Mouse (Mus musculus): ENCODE measurements at regions not wholly inside any gene's neighbourhood (a gene's known extent, or its start where the extent isn't known, plus 50 kb on each side); places are given as distances from the start of the nearest gene placed in this dataset.
A peak's percentile ranks its signal among the peaks of the same experiment; 100 is the strongest.

DNA sequence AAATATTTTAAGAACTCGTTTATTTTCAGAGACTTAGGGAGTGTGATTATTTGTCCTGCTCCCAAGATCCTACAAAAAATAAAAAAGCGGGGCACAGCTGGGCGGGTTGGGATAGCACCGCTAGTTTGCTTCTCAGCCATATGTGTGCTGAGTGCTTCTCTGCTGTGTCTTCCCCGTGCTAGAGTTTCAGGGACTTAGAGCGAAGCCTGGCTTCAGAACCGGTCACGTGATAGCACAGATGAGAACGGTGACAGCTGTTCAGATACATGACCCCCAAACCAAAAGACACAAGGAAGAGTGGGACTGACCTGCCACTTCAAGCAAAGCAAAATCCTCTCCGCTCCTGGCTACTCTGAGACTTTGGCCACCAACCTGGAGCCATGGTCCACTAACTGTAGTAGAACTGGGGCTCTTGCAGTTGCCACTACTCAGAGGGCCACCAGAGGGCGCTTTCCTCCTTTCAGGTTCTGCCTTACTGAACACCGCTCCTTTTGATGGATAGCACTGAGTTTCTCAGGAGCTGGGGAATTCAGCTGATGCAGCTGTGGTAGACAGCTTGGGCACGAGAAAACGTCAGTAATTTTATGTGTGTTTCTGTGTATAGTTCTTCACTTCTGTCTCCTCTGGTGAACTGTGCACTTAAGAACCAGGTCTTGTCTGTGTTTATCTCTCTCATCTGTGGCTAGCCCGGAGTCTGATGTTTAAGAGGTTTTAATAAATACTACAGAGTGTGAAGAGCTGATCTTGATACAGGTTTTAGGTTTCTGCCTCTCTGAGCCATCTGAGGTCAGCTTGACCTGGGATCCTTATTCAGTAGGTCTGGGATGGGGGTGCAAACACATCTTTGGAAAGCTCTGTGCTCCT lies 99.4 kb upstream of the Pgrmc2 start:
- peak; percentile 82 to 89 for DNase-seq (ENCODE audit: low spot score in 2 of 2)

DNA sequence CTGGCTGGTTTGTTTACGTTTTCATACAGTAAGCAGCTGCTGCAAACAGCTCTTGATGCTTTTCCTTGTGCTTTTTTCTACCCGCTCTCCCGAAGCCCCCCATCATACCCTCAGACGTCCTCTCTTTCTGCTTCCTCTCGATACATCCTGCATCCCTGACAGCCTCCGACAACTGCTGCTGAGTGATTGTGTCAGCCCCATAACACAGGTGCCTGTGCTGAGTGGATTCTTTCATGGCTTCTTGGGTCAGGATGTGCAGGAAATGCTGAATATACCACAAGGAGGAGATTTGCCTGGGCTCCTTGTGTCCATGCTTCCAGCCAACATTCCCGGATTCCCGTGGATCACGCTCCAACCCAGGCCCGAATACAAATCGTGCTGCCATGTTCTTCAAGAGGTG lies 98.6 kb upstream of the Pgrmc2 start:
- no peak for DNase-seq (ENCODE audit: low spot score in 2 of 2)

DNA sequence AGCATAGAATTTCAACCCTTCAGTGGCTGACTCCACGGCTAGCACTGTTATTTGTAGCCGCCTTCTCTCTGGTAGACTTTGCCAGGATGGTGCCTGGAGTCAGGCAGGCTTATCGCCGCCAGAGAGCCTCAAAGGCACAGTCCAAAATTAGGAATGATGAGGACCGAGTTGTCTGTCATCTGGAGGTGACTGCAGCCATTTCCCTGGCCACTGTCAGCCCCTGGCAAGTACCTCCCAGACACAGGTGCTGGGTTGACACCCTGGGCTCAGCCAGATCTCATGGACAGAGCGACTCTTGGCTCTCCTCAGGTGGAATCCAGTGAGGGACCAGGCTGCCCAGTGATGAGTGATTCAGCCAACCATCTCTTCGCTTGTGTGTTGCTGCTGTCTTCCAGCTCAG lies 98.1 kb upstream of the Pgrmc2 start:
- DNase-seq (ENCODE audit: low spot score in 2 of 2) = no peak

DNA sequence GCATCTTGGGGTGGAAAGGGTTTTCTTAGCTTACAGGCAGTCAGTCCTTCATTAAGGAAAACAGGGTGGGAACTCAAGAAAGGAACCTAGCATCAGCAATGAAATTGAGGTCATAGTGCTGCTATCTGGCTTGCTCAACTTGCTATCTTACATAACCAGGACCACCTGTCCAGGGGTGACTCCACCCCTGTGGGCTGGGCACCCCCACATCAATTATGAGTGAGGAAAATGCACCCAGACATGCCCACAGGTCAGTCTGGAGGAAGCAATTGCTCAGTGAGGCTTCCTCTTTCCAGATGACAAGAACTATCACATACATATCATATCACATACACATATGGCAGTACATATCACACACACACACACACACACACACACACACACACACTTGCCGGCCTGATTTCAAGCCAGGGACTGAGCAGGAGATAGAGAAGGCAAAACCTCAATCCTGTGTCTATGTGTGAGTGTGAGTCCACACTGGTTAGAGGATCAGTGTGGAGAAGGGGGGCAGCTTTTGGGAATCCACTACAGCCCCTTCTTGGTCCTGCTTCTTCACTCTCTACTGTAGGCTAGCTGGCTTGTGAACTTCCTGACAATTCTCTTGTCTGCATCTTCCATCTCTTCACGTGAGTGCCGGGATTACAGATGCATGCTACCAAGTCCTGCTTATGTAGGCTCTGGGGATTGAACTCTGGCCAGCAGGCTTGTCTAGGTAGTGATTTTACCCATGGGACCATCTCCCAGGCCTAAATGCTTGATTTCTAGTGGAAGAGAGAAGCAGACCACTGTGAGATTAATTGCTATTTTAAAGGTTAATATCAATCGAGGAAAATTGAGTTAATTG lies 96.4 kb upstream of the Pgrmc2 start:
- no peak for DNase-seq (ENCODE audit: low spot score in 2 of 2)

DNA sequence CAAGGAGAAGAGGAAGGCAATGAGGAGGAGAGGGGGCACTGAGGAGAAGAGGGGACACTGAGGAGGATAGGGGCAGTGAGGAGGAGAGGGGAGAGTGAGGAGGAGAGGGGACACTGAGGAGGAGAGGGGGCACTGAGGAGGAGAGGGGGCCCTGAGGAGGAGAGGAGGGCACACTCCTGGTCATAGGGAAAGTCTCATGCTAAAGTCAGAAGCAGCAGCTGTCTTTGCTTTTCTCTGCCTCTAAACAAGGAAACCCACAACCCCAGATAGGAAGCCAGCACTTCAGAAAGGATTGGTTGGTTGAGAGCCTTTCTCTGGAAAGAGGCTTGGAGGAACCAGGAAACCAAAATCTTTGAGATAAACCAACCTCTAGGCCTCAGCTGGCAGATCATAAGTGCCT lies 94.3 kb upstream of the Pgrmc2 start:
- DNase-seq (ENCODE audit: low spot score in 2 of 2) = no peak

DNA sequence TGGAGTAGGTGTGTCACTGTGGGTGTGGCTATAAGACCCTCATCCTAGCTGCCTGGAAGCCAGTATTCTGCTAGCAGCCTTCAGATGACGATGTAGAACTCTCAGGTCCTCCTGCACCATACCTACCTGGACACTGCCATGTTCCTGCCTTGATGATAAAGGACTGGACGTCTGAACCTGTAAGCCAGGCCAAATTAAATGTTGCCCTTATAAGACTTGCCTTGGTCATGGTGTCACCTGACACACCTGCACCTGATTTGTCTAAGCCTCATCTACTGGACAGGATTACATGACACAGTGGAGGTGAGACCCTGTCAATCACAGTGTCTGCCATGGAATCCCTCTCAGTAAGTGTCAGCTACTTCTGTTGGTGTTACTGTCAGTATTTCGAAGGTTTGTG lies 92.5 kb upstream of the Pgrmc2 start:
- no peak for DNase-seq (ENCODE audit: low spot score in 2 of 2)

DNA sequence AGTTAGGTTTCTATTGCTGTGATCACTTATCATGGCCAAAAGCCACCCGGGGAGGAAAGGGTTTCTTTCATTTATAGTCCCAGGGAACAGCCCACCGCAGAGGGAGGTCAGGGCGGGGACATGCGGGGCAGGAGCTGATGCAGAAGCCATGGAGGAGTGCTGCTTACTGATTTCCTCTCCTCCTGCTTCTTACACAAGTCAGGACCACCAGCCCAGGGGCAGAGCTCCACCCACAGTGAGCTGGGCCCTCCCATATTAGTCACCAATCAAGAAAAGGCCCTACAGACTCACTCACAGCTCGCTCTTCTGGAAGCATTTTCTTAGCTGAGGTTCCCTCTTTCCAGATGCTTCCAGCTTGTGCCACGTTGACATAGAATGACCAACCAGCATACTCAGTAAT lies 90.7 kb upstream of the Pgrmc2 start:
- no peak for DNase-seq (ENCODE audit: low spot score in 2 of 2)

DNA sequence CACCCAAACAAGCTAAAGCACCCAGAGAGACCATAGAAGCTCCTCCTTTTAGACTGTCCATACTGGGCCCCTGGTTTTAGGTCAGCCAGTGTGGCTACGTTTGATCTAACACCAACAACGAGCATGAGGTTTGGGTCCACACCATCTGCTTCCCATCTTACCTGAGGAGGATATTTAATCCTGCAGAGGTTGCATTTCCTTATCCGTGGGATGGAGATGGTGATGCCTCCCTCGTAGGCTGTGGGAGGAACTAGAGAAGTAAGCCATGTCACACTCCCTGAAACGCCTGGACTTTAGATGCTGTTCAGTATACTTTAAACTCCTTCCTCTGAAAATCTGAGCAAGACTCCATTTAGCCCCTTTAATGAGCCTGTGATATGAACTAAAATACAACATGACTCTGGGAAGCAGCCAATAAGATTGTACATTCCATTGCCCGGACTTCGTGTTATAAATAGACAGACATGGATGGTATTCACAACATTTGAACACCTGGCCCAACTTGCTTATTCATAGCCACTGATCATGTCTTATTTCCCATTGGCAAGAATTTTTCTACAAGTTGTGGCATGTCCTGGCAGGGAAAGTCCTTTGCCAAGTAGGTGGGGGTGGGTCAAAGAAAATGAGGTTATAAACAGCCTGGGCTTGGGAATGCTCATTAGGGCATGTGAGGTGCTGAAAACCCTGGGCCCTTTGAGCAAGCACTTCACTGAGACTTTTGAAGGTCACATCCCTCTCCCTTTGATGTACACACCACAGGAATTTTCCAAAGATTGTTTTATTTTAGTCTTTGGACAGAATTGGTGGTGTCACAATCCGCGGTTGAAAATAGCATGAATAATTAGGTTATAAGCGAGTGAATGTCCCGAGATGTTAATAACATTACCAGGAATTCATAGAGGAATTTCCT lies 89.7 kb upstream of the Pgrmc2 start:
- no peak for DNase-seq (ENCODE audit: low spot score in 2 of 2)

DNA sequence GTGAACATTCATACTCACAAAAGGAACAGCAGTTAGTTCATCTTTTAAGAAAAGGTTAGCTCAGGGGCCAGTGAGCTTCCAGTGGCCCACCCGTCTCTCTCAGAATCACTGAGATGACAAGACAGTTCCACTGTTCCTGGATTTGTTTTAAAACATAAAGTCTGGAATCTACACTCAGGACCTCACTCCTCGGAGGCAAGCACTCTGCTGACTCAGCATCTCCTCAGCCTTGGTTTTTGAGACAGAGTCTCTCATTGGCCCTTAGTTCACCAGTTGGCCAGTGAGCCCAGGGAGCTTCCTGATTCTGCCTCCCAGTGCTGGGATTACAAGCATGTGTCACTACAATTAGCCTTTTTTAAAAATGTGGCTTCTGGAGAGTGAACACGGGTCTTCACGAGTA lies 88.9 kb upstream of the Pgrmc2 start:
- DNase-seq (ENCODE audit: low spot score in 2 of 2) = no peak

DNA sequence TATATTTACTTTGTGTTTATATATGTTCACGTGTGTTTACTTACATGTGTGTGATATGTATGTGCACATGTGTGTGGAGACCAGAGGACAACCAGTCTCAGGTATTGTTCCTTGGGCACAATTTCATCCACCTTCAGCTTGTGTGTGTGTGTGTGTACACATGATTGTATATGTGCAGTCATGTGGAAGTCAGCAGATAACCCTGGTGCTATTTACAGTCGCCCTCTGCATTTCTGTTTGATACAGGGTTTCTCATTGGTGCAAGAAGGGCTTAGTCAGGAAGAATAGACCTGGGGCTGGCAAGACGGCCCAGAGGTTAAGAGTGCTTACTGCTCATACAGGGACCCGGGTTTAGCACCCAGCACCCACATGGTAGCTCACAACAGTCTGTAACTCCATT lies 88.5 kb upstream of the Pgrmc2 start:
- no peak for DNase-seq (ENCODE audit: low spot score in 2 of 2)

DNA sequence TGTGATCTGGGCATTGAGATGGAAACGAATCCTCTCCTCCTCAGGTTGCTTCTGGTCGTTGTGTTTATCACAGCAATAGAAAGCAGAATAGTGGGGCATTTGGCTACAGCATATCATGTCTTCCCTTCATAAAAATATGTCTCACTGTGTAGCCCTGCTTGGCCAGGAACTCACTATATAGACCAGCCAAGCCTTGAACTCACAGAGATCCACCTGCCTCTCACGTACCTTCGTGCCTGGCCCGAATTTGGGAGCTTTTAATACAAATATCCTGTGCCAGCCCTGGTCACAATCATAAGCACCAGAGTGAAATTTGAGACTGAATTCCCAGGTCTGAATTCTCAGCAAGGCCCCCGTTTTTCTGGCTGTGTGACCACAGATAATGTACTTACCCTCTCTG lies 87.7 kb upstream of the Pgrmc2 start:
- DNase-seq (ENCODE audit: low spot score in 2 of 2) = no peak

DNA sequence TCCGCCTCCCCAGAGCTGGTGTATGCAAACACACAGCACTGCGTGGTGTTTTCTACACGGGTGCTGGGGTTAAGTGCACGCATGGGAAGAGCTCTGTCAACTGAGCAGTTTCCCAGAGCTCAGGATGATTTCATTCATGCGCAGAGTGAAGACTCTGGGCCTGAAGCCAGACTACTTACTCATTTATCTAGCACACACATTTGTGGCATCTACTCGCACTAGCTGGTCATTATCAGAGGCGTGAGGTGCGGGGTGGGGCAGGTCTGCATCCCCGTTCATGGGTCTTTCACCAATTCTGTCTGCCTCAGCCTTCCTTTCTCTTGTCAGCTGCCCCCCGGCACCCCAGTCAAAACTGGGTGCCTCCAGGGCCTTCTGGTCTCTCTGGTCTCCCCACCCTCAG lies 86.6 kb upstream of the Pgrmc2 start:
- peak; percentile 21 to 33 for DNase-seq (ENCODE audit: low spot score in 2 of 2)

DNA sequence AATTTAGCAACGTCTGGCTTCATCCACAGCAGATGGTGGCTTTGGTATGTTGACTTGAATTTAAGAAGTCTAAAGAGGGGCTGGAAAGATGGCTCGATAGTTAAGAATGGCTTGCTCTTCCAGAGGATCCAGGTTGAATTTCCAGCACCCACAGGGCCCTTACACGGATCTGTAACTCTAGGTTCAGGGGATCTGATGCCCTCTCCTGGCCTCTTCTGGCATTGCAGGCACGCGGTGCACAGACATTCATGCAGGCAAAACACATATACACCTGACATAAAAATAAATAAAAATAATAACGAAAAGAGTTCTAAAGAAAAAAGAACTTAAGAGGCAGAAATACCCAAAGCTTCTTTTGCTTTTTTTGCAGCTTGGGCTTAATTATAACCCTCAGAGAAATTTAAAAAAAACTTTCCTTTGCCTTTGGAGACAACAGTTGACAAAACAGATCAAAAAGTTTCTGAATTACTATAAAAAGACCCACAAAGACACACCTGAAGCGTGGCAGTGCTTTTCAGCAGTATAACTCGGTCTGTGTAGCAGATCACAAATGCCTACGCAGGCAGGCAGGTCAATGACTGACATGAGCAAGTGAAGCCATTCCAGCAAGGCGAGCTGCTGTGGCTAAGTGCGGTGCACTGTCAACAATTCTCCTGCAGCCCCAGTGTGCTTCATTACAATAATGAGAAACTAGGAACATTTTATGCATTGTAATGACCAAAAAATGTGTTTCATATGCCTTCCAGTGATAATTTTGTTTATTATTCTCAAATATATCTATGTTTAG lies 85.5 kb upstream of the Pgrmc2 start:
- DNase-seq (ENCODE audit: low spot score in 2 of 2) = no peak

DNA sequence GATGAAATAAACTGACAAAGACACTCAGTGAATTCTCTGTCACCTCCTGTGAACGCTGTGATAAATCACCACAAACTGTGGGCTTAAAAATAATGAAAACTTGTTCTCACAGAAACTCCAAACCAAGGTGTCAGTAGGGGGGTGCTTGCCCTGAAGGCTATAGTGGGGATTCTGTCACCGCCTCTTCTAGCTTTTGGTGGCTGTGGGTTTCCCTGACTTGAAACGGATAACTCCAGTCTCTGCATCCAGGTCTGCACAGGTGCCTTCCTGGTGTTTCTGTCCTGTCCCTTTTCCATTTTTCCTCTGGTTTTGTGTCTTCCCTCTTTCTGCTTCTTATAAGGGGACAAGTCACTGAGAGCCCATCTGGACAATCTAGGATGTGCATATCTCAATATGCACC lies 84.6 kb upstream of the Pgrmc2 start:
- no peak for DNase-seq (ENCODE audit: low spot score in 2 of 2)

DNA sequence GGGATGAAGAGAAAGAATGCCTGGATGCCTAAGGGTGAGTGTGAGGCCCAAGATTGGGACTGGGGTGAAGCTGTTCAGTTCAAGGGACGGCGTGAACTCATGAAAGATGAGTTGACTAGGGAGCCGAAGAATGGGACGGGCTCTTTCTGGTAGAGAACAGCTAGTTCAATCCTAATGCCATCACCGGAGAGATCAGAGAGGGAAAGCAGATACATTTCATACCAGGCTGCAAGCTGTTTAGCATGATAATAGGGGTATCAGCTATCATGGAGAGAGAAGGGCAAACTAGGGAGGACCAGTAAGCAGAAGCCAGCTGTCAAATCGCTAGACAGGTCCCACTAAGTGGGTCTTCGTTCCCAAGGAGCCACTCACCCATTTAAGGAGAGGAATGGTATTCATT lies 81.9 kb upstream of the Pgrmc2 start:
- DNase-seq (ENCODE audit: low spot score in 2 of 2) = no peak

DNA sequence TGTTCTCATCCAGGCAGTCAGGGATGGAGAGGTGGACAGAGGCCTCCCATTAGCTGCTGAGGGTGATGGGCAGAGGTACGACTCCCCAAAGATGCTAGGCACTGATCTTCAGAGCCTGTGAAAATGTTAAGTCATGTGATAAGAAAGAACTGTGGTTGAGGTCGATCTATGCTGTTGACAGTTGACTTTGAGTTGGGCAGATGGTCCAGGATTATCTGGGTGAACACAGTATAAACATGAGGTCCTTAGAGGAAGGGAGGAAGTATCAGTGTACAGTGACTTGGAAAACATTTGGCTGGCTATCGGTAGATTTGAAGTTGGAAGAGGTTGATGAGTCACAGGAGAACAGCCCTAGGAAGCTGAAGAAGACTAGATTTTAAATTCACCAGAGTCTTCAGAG lies 80.9 kb upstream of the Pgrmc2 start:
- no peak for DNase-seq (ENCODE audit: low spot score in 2 of 2)

DNA sequence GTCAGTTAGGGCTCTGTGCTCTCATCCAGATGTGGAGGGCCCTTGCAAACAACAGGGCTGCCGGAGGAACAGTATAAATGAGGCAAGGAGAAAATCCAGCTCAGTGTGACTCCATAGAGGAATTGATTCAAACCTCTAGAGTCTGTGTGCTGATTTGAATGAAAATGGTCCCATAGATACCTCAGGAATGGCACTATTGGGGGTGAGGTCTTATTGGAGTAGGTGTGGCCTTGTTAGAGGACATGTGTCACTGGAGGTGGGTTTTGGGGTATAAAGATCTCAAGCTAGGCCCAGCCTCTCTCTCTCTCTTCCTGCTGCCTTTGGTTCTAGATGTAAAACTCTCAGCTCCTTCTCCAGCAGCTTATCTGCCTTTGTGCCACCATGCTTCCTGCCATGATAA lies 79.7 kb upstream of the Pgrmc2 start:
- no peak for DNase-seq (ENCODE audit: low spot score in 2 of 2)

DNA sequence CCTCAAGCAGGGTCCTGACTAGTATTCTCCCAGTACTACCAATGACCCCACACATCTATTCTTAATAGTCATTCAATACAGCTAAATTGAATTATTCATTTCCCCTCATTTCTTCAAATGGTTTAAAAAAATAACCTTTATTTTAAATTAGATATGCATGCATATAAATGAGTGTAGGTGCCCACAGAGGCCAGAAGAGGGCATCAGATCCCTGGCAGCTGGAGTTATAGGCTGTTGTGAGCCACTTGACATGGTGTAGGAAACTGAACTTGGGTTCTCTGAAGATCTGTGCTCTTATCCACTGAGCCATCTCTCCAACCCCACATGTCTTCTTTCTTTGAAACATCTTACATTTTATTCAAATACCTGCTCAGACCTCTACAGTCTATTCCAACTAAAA lies 77.8 kb upstream of the Pgrmc2 start:
- DNase-seq (ENCODE audit: low spot score in 2 of 2) = no peak

DNA sequence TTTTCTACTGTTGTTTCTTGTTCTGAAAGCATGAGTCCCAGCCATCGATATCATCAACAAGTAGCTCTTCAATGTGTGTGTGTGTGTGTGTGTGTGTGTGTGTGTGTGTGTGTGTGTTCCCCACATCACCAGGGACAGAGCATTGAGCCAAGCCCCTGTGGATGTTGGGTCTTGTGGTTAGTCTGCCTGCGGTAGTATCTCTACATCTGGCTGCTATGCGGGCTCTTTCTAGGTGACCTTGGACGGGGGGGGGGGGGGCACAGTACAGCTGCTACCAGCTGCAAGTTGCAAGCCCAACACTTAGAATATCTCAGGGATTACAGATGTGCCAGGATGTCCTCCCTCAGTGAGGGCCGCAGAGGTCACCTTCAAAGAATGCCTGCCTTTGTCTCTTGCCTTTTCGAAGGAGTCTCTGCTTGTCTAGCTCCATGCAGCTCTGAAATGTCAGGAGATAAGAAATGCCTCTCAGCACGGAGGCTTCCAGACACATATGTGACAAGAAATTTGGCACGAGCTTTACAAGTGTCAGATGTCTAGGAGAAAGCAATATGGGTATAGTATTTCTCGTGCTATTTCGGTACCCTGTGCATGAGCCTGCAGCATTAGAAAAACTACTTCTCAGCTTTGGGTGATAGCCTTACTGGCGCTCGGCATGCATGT lies 75.6 kb upstream of the Pgrmc2 start:
- peak in 1 of 2 experiments; percentile 47 for DNase-seq (ENCODE audit: low spot score in 2 of 2)

DNA sequence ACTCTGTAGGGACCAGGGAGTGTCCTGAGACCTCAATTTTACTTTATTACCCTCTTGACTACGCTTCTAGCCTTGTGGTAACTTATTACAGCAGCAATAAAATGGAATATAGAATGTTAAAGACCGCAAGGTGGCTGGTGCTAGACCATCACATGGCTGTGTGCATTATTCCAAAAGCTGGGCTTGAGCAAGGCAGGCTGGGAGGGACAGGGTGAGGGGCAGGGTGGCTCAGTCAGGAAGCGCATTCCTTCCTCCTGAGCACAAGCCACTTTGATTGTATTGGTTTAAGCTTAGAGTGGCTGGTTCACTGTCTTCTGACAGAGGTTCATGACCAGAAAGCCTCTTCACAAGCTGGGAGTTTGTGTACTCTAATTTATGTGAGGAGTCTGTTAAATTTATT lies 74.6 kb upstream of the Pgrmc2 start:
- DNase-seq (ENCODE audit: low spot score in 2 of 2) = no peak

DNA sequence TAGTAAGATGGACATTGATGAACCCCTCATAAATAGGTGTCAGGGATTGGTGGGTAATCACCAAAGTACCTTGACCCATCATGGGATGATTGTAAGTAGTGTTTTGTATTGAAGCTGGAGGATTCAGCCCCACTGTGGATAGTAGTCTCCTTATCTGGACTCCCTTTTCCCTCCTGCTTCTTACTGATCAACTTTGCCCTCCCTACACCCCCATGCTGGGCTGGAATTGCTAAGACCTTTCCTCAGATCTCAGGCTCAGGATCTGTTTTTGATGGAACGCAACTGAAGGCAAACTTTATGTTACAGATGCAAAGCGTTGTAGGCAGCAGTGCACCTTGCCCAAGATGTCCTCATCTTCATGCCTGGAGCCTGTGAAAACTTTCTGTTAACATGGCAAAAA lies 73.7 kb upstream of the Pgrmc2 start:
- no peak for DNase-seq (ENCODE audit: low spot score in 2 of 2)
